Mouse (Mus musculus) lung, postnatal 0 days (tissue): Measurements from ENCODE around the gene Aqp8.

Experiments
- CTCF ChIP-seq: IDR thresholded peaks from 2 replicates; pipeline ENCODE4 v1.5.1; 2016; ENCODE audit warnings: antibody characterized with exemption, mild to moderate bottlenecking
- EP300 ChIP-seq: IDR thresholded peaks from 2 replicates; pipeline ENCODE4 v1.6.1; 2016; ENCODE audit warnings: antibody characterized with exemption, mild to moderate bottlenecking, control low read depth

GRCm38 (mm10) chr7:123499481-123500238, 37.6 kb downstream of the Aqp8 start:
- TF ChIP-seq CTCF (no peak), EP300 (no peak)
